Mouse (Mus musculus) left cerebral cortex, adult 11 months (tissue): ENCODE results near the gene Usp38.
"Not testable (repeated sequence)": the region's sequence is repeated elsewhere in the genome, so short reads cannot be mapped to it uniquely, and the experiment has no call there.

Source experiments
- DNase-seq: peaks from one replicate; pipeline ENCODE4 v3.0.0; 2022; ENCODE audit warnings: low spot score

Usp38 gene

GRCm38 (mm10) chr8:81014789-81015699, at the start of gene Usp38:
Gene Usp38 (minus strand): TSS chr8:81014928.
- DNase-seq, result peak; percentile 98

GRCm38 (mm10) chr8:81062566-81062965, 47.8 kb upstream of the Usp38 start:
- no peak for DNase-seq

GRCm38 (mm10) chr8:81061950-81062349, 47.2 kb upstream of the Usp38 start:
- peak; percentile 35 for DNase-seq

- no peak for DNase-seq
These were observed 29.5 kb upstream of the Usp38 start for GRCm38 (mm10) chr8:81044201-81044600.

GRCm38 (mm10) chr8:81027991-81028390, 13.3 kb upstream of the Usp38 start:
- no peak for DNase-seq

- not testable (repeated sequence) for DNase-seq
These were observed 2.8 kb upstream of the Usp38 start for GRCm38 (mm10) chr8:81017548-81017947.

GRCm38 (mm10) chr8:81013811-81014530, 757 bp downstream of the Usp38 start:
- no peak for DNase-seq

- DNase-seq, result no peak
These were observed 2.0 kb downstream of the Usp38 start for GRCm38 (mm10) chr8:81012699-81013098.

GRCm38 (mm10) chr8:81012031-81012560, 2.6 kb downstream of the Usp38 start:
- DNase-seq, result no peak

- no peak for DNase-seq
These were observed 4.3 kb downstream of the Usp38 start for GRCm38 (mm10) chr8:81010386-81010785.

- no peak for DNase-seq
These were observed 9.6 kb downstream of the Usp38 start for GRCm38 (mm10) chr8:81005114-81005513.

- no peak for DNase-seq
These were observed 18.1 kb downstream of the Usp38 start for GRCm38 (mm10) chr8:80996632-80997031.

GRCm38 (mm10) chr8:80991937-80992336, 22.8 kb downstream of the Usp38 start:
- no peak for DNase-seq

GRCm38 (mm10) chr8:80982829-80983228, 31.9 kb downstream of the Usp38 start:
- DNase-seq, result peak; percentile 5

- DNase-seq, result no peak
These were observed 33.0 kb downstream of the Usp38 start for GRCm38 (mm10) chr8:80981696-80982095.

GRCm38 (mm10) chr8:80980063-80980462, 34.7 kb downstream of the Usp38 start:
- DNase-seq, result no peak

- DNase-seq, result no peak
These were observed 37.5 kb downstream of the Usp38 start for GRCm38 (mm10) chr8:80977231-80977630.

- no peak for DNase-seq
These were observed 43.6 kb downstream of the Usp38 start for GRCm38 (mm10) chr8:80971150-80971549.

- DNase-seq, result no peak
These were observed 44.6 kb downstream of the Usp38 start for GRCm38 (mm10) chr8:80970000-80970685.

GRCm38 (mm10) chr8:80969423-80969822, 45.3 kb downstream of the Usp38 start:
- no peak for DNase-seq

- DNase-seq, result no peak
These were observed 51.6 kb downstream of the Usp38 start for GRCm38 (mm10) chr8:80963095-80963494.

GRCm38 (mm10) chr8:80962592-80962983, 52.1 kb downstream of the Usp38 start:
- no peak for DNase-seq
